Mouse (Mus musculus) lung, postnatal 36 days (tissue): ENCODE results near the gene Arhgef7.

ENCODE experiments used
- DNase-seq: peaks from one replicate; pipeline ENCODE4 v3.0.0; 2022; ENCODE audit warnings: mixed read lengths

The Arhgef7 gene

GRCm38 (mm10) chr8:11770001-11770400 is 42.5 kb downstream of the Arhgef7 start:
- DNase-seq = no peak

GRCm38 (mm10) chr8:11770521-11771080 is 43.1 kb downstream of the Arhgef7 start:
- no peak for DNase-seq

GRCm38 (mm10) chr8:11771608-11772007 is 44.1 kb downstream of the Arhgef7 start:
- DNase-seq = no peak

GRCm38 (mm10) chr8:11774195-11775076 is 46.9 kb downstream of the Arhgef7 start:
- peak; percentile 84 for DNase-seq

GRCm38 (mm10) chr8:11775889-11776288 is 48.4 kb downstream of the Arhgef7 start:
- no peak for DNase-seq

- DNase-seq = no peak
These were observed 49.1 kb downstream of the Arhgef7 start for GRCm38 (mm10) chr8:11776451-11777180.

GRCm38 (mm10) chr8:11777201-11777600 is 49.7 kb downstream of the Arhgef7 start:
- no peak for DNase-seq

GRCm38 (mm10) chr8:11778646-11779433 is 51.3 kb downstream of the Arhgef7 start:
- peak; percentile 72 for DNase-seq

- DNase-seq = peak; percentile 61
These were observed 52.5 kb downstream of the Arhgef7 start for GRCm38 (mm10) chr8:11779844-11780634.

- no peak for DNase-seq
These were observed 53.1 kb downstream of the Arhgef7 start for GRCm38 (mm10) chr8:11780641-11781040.

GRCm38 (mm10) chr8:11782607-11783006 is 55.1 kb downstream of the Arhgef7 start:
- no peak for DNase-seq

- no peak for DNase-seq
These were observed 56.5 kb downstream of the Arhgef7 start for GRCm38 (mm10) chr8:11783861-11784594.

GRCm38 (mm10) chr8:11785121-11785520 is 57.6 kb downstream of the Arhgef7 start:
- DNase-seq = no peak

- no peak for DNase-seq
These were observed 58.1 kb downstream of the Arhgef7 start for GRCm38 (mm10) chr8:11785539-11786046.

- DNase-seq = peak; percentile 82
These were observed 60.7 kb downstream of the Arhgef7 start for GRCm38 (mm10) chr8:11788252-11788651.

GRCm38 (mm10) chr8:11789168-11789567 is 61.6 kb downstream of the Arhgef7 start:
- no peak for DNase-seq

GRCm38 (mm10) chr8:11794956-11795355 is 67.4 kb downstream of the Arhgef7 start:
- DNase-seq = no peak

GRCm38 (mm10) chr8:11797128-11797527 is 69.6 kb downstream of the Arhgef7 start:
- no peak for DNase-seq

GRCm38 (mm10) chr8:11797729-11798479 is 70.4 kb downstream of the Arhgef7 start:
- DNase-seq = no peak

GRCm38 (mm10) chr8:11798480-11798867 is 71.0 kb downstream of the Arhgef7 start:
- DNase-seq = no peak
